Mouse (Mus musculus): ENCODE data around the gene Bod1l.

Gene Bod1l

DNA sequence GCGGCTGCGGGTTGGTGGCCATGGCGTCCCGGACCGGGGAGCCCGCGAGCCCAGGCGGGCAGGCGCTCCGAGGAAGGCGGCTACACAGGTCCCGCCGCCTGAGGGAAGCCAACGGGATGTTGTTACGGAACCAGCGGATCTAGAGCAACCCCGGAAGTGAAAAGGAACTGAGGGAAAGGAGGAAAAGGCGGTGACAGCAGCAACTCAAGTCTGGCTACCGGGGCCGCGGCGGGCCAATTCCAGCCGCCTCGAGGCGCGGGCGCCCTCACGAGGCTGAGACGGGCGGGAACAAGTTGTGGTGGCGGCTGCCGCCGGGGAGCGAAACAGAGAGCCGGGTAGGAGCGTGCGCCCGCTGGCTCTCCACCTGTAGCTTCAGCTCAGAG lies at the start of gene Bod1l:
Bod1l (minus strand) TSS at position 169 of the 383 bp plus-strand sequence.
- peak; percentile 88 to 91 for DNase-seq (ENCODE audit: low spot score in 2 of 2)

DNA sequence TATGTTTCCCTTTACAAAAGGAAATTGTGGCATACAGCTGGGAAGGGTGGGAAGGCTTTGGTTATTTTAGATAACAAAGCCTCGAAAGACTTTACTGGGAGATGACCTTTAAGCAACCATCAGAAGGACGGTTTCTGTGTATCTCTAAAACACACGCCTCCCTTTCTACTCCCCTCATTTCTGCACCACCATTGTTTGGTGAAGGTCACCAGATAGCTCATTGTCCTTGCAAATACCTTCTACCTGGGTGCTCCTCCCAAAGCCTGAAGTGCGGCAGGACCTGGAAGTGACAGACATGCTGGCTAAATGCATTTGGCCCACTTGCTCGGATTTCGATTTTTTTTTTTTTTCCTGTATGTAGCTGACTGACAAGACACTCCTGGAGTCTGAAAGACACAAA lies 49.2 kb upstream of the Bod1l start:
- DNase-seq (ENCODE audit: low spot score in 2 of 2), result no peak

DNA sequence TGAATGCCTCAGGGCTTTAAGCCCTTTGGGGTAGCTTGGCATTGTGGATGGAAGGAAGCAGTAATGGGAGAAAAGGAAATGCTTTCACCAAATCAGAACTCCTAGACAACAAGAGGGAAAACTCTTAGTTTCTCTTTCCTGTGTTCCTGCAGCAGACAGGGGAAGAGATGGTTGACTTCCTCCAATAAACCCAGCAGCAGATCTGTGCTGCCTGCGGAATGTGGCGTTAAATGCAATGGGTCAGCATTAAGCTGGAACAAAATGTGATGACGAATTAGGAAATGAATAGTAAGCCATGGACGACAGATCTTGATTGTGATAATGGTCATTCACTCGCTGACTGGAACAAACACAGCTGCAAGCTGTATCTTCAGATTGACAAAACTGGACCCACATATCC lies 46.8 kb upstream of the Bod1l start:
- no peak for DNase-seq (ENCODE audit: low spot score in 2 of 2)

DNA sequence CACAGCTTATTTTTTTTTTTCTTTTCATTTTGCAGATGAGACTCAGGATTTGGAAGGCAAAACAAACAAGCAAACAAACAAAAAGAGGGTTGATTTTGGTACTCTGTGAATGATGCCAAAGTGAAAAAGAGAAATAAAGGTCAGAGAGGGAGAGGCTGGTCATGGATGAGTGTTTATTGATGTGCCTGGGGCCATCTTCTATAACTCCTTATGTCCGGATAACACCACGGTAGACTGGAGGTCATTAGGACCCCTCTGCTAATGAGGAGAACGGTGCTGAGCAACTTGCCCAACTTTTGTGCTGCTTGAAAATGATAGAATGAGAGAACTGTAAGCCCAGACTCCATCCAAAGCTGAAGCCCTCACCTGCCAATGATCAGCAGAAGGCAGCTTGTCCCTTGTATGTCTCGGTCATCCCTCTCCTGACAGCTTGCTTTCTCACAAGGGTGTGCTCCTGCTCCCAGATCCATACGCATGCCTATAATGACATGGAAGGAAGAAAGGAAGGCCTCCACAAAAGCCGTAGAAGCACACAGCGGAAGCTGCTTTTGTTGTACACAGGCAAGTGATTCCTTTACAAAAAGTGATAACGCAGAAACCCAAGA lies 45.2 kb upstream of the Bod1l start:
- no peak for DNase-seq (ENCODE audit: low spot score in 2 of 2)

DNA sequence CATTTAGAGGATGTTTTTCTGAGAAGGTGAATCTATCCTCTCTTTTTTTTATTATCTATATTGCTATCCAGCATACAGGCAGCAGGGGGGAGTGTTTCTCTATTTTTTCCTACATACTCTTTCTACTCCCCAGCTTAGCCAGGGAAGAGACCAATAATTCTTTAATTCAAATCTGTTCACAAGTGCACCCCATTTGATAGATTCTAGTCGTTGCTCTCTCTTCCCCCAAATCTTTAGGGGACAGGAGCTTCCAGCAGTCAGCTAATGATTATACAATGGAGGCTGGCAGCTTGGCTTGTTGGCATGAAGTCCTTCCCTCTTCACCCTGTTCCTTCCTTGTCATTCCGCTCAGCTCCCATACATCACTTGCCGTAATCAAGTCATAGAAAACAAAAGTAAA lies 44.7 kb upstream of the Bod1l start:
- DNase-seq (ENCODE audit: low spot score in 2 of 2), result no peak

DNA sequence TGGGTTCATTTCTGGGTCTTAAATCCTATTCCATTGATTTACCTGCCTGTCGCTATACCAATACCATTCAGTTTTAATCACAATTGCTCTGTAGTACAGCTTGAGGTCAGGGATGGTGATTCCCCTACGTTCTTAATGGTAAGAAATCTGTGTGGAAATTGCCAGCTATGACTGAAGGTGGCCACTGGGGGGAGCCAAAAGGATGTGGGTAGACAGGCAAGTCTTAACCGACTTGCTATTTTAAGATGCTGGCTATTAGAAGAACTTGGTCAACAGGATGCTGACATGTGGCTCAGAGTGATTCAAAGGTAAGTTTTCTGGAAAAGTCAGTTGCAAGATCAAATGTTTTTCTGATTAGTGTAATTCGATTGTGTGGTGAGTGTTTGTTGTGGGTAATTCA lies 43.6 kb upstream of the Bod1l start:
- DNase-seq (ENCODE audit: low spot score in 2 of 2), result peak in 1 of 2 experiments; percentile 36

DNA sequence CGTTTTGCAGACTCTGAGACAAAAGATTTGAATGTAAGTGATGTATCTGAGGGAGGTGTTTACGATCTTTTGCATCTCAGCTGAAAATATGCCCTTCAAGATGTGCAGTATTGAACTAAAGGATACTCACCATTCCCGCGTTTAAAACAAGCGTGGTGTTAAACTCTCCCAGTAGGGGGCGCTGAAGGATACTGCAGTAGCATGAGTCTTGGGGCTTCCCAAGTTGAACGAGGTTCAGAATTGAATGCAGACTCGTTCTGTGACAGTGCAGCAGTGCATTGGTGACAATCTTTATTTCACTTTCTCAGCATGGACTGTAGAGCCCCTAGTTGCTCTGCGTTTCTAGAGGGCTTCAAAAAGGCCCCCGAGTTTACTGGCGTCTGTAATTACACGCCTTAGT lies 40.4 kb upstream of the Bod1l start:
- DNase-seq (ENCODE audit: low spot score in 2 of 2), result peak in 1 of 2 experiments; percentile 7

DNA sequence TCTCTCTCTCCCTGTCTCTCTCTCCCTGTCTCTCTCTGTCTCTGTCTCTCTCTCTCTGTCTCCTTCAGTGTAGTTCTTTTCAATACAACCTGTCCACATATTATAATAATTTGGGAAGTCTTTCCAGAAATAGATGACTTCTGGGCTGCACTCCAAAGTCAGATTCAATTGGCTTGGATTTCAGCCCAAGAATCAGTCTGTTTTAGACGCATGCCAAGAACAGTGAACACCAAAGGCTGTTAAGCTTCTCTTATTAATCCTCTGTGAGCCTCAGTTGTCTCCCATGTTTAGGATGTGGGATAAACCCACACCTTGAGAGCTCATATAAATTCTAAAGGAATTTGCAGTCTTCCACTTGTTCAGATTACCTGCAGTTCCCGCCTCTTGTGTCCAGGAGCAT lies 27.0 kb upstream of the Bod1l start:
- DNase-seq (ENCODE audit: low spot score in 2 of 2), result no peak

DNA sequence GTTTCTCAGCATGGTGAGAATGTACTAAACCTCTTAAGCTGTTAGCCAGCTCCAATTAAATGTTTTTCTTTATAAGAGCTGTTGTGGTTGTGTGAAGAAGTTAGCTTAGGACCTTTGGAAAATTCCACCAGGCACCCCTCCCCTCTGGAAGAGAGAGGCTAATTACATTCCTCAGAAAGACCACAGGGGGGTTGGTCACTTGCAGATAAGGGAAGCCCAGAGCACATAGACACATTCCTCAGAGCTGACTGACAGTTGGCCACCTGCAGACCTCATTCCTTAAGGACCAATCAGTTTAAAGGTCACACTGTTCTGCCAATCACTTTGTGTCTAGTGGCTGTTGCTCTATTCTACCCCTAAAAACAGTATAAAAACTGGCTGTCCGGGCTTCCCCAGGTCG lies 11.7 kb upstream of the Bod1l start:
- no peak for DNase-seq (ENCODE audit: low spot score in 2 of 2)

DNA sequence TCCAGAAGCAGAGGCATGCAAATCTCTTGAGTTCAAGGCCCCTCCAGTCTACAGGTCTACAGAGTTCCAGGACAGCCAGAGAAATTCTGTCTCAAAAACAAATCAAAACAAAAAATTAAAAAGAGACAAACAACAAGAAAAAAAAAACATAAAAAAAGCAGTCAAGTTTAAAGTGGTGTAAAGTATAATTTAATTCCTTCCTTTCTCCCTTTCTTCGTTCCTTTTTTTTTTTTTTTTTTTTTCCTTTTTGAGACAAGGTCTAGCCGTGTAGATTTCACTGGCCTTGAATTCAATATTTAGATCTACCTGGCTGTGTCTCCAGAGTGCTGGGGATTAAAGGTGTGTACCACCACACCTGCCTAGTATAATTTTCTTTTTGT lies 1.4 kb upstream of the Bod1l start:
- DNase-seq (ENCODE audit: low spot score in 2 of 2), result no peak

DNA sequence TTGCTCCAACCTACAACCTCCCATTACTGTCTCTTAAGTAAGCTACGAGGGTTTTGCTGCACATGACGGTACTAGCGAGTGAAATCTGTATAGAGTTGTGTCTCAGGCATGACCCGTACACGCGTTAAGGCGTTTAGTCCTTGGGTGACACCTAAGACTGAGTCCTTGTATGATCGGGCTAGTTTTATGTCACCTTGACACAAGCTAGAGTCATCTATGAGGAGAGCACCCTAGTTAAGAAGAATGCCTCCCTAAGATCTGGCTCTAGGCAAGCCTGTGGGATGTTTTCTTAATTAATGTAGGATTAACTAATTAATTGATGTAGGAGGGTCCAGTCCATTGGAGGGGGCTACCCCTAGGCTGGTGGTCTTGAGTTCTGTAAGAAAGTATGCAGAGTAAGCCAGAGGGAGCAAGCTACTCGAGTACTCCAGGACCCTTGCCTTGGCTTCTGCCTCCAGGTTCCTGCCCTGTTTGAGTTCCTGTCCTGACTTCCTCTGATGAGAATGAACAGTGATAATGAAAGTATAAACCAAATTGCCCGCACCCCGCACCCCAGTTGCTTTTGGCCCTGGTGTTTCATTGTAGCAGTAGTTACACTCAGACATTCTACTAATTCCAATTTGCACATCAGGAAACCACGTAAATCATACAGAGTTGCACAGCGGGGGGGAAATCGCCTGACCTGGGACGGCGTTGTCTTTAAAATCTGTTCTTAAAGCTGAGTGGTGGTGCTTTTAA lies 874 bp upstream of the Bod1l start:
- DNase-seq (ENCODE audit: low spot score in 2 of 2), result no peak

DNA sequence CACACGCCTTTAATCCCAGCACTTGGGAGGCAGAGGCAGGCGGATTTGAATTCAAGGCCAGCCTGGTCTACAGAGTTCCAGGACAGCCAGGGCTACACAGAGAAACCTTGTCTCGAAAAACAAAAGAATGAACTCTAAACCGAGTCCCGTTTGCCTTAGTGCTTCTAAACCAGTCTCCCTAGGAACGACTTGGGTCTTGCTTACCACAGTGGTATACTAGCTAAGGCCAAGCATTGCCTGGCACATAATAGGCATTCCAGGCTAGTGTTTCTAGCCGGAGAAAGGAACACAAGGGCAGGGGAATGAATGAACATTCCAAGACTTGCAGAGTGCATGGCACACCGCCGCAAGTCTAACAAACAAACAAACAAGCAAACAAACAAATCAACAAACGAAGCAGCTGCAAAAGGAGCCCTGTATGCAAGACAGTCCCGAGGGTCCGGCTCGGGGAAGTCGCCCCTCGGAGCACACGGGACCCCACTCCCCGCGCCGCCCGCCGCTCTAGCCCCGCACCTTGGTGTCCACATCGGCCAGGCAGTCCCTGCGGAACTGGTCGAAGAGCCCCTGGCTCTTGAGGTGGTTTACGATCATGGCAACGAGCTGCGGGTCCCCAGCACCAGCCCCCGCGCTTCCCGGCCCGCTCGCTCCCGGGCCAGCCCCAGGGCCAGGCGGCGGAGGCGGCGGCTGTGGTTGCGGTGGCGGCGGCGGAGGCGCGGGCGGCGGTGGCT lies 532 bp downstream of the Bod1l start:
- DNase-seq (ENCODE audit: low spot score in 2 of 2), result no peak

DNA sequence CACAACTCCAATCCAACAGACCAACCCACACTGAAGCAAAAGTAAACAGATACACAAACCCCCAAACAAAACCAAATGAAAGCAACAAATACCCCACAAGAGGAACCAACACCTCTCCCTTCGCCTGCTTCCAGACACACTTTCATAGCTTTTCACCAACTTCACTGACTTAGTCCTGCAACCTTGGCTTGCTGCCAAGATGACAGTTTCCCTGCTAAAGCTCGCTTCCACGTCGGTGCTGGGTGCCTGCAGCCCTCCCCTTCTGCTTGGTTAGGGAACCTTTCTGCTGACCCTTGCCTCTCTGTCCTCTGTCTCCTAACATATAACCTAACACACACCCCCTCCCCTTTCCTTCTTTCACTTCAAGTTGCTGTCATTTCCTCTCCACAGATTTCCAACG lies 1.4 kb downstream of the Bod1l start:
- peak in 1 of 2 experiments; percentile 33 for DNase-seq (ENCODE audit: low spot score in 2 of 2)

DNA sequence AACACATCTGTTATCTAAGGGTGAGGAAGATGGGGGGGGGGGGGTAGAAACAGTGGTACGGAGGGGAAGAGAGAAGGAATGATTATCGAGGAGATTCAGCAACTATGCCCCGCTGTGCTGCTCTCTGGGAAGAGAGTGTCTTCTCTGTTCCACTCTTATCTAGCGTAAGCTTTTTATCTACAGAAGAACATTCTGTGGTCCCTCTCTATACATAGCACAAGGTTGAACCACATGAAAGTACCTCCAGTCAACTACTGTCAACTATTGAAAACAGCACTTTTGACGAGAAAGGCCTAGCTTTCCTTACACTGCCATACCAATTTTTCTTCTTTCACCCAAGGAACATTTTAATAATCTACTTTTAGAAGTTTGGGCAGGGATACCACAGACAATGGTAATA lies 2.4 kb downstream of the Bod1l start:
- DNase-seq (ENCODE audit: low spot score in 2 of 2), result no peak

DNA sequence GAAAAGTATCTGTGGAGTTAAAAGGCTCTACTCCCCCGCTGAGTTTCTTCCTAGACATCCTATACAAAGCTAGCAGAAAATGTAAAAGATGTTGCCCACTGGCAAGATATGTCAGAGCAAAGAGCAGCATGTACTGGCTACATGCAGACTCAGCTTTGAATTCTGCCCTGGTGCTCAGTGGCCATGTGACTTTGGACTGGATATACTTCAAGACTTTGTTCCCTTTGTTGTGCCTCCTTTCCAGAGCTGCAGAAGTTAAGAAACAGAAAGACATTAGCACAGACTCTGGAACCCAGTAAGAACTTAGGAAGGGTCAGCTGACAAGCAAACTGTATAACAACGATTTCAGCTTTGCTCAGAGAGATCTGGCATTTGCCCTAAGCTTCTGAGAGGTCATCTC lies 14.0 kb downstream of the Bod1l start:
- DNase-seq (ENCODE audit: low spot score in 2 of 2), result no peak

DNA sequence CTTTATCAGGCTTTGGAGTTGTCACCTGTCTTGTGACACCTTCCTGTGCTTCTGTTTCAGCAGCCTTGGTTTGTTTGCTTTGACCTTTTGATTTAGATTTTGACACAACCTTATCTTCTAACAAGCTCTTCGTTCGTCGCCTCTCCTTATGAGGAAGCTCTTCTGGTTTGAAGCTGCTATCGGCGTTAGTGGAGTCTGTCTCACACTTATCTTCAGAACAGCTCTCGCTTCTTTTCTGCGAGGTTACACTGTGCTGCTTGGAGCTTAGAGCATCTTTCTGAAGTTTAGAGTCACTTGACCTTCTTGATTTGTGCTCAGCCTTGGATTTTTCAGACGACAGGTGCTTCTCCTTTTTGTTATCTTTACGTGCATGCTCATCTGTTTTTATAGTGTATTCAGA lies 23.0 kb downstream of the Bod1l start:
- no peak for DNase-seq (ENCODE audit: low spot score in 2 of 2)

DNA sequence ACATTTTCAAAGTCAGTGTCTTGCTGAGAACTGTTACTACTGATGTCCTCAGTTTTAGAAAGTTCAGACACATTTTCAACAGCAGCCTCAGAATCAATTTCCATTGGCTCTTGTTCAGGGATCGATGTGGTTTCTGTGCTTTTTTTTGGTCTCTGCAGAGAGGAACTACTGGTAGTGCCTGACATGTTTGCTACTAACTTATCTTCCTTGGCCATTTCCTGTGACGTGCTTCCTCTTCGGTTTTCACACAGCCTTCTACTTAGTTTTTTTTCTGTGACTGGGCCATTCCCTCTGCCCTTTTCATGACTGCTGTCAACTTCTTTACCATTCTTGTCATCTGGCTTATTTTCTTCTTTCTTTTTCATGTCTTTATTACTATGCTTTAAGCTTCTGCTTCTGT lies 23.6 kb downstream of the Bod1l start:
- DNase-seq (ENCODE audit: low spot score in 2 of 2), result no peak

DNA sequence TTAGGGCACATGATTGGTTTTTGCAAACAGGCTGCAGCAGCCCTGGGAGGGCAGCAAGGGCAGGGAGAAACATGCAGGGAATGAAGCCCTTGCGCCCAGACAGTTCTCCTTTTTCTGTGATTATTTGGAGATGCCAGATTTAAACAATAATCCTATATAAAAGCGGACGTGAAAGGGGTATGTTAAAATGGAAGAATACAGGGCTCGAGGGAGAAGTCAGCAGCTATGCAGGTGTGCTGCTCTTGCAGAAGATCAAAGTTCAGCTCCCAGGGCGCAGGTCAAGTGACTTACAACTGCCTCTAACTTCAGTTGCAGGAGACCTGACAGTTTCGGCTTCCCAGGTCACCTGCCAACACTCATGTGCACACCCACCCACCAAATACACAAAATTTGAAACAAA lies 31.6 kb downstream of the Bod1l start:
- DNase-seq (ENCODE audit: low spot score in 2 of 2), result no peak

DNA sequence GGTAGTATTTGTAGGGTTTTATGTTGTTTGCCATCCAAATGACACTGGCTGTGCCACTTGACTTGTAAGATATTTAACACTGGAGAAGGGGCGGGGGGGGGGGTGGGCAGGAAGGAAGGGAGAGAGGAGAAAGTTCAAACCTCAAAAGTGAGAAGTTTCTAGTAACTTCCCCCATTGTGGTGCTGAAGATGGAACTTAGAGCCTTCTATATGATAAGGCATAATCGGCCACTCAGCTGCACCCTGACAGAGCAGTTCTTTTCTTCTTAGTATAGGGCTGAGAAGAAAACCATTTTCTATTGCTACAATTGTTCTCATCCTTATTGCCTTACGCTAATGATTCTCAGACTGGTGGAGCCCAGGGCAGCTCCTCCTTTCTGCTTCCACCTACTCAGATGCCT lies 32.8 kb downstream of the Bod1l start:
- no peak for DNase-seq (ENCODE audit: low spot score in 2 of 2)

DNA sequence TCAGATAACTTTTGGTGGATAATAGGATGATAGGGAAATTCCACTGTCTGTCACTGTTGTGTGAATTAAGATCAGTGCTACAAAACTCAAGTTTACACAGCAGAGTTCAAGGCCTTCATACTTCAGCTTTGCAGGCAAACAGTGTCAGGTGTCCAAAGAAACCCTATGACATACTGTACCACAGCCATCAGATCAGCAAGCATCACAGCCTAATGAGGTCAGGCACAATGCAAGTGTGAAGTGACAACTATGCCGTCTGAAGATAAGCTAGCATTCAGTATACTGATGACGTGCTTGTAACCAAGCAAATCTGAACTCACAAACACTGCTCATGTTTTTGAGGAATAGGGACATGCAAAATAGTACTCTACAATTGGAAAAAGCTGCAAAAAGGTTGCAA lies 36.7 kb downstream of the Bod1l start:
- DNase-seq (ENCODE audit: low spot score in 2 of 2), result no peak

DNA sequence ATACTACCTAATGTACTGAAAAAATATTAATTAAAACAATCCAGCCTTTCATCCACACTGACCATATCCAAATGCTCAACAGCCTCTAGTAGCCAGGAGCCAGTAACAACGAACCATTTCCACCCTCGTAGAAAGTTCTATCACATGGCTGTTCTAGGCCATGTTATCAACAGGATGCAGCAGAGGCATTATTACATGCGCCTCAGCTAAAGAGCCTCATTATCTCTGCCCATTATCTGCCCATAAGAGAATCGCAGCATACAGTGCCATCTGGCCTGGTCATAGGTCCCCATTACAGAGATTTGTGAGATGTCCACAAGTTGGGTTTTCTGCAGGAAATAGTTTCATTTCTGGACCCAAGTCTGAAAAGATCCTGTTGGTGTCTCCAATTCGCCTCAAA lies 37.9 kb downstream of the Bod1l start:
- no peak for DNase-seq (ENCODE audit: low spot score in 2 of 2)

DNA sequence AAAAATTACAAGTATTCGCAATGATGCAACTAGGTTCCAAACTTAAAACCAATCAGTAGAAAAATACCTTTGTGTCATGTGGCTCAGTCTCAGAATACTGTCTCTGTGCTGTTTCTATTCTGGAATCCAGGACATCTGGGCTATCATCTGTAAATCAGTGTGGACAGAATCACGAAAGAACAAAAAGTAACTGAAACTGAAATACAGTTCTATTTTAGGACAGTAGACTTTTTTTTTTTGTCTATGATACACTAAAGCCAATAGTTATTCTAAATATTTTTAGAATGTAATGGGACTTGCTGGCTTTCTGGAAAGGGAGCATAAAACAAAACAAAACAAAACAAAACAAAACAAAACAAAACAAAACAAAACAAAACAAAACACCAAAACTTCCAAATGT lies 39.0 kb downstream of the Bod1l start:
- no peak for DNase-seq (ENCODE audit: low spot score in 2 of 2)

DNA sequence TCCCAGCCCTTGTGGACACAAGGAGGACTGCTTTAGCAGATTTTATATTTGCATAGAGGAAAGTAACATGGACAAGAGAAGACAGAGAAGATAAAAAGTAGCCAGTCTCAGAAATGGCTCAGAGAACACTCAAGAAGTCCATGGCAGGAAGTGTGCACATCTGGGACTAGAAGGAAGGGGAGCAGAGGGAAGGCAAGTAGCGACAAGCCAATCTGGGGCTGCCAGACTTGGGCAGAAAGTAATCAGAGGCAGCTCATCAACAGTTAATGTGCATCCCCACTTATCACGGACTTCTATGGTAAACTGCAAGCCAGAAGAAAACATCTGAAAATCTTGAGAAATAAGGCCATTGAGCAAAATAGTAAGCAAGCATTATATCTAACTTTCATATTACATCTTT lies 39.5 kb downstream of the Bod1l start:
- DNase-seq (ENCODE audit: low spot score in 2 of 2), result no peak

All from spleen, postnatal 14 days (tissue).